Mouse (Mus musculus): ENCODE results near the gene Nudc. TPM values are rescaled to one million over a fixed set of nuclear protein-coding genes. Genes with fewer than 3 reads are reported as not detected.
A peak's percentile ranks its signal among the peaks of the same experiment; 100 is the strongest.
"Not testable (repeated sequence)": the region's sequence is repeated elsewhere in the genome, so short reads cannot be mapped to it uniquely, and the experiment has no call there.

Gene Nudc
- polyA plus RNA-seq, 1 experiment from 2014 or later: 153 TPM

- Histone ChIP-seq H3K27me3 (ENCODE audit: control insufficient read depth, insufficient read depth, low read length) (no peaks in the 10 kb centered on the region), H3K4me1 (ENCODE audit: control insufficient read depth in 2 of 2, insufficient read depth in 2 of 2, low read length in 2 of 2) (no peaks in the 10 kb centered on the region), H3K4me2 (ENCODE audit: low read length) (no peak overlapping the region), H3K9ac (ENCODE audit: low read length) (no peak overlapping the region), H3K9me3 (ENCODE audit: control insufficient read depth, low read length) (no peaks in the 10 kb centered on the region), H3K4me3 (ENCODE audit: control insufficient read depth in 1 of 2, insufficient read depth in 1 of 2, low read depth in 1 of 2, low read length in 2 of 2) (no peak overlapping the region), H3K36me3 (ENCODE audit: control insufficient read depth, insufficient read depth, low read length) (peaks cover 38% of the 10 kb centered on the region), H3K27ac (replicated peaks in 1 of 2; ENCODE audit: control insufficient read depth in 1 of 2, insufficient read depth in 1 of 2, low read depth in 2 of 2, low read length in 2 of 2) (no peak overlapping the region)
- WGBS: 64% methylated on average over 16 of the region's 16 CpGs
- ATAC-seq (ENCODE audit: insufficient number of reproducible peaks, insufficient read depth, low FRiP score, low read depth): no peak
Measured at GRCm38 (mm10) chr4:133527788-133528187, 18.0 kb downstream of the Nudc start.

GRCm38 (mm10) chr4:133521502-133521901, 24.3 kb downstream of the Nudc start:
- no peak overlapping the region for H3K27ac ChIP-seq (replicated peaks in 1 of 2; ENCODE audit: control insufficient read depth in 1 of 2, insufficient read depth in 1 of 2, low read depth in 2 of 2, low read length in 2 of 2)
- H3K36me3 ChIP-seq (ENCODE audit: control insufficient read depth, insufficient read depth, low read length): no peaks in the 10 kb centered on the region
- no peak for ATAC-seq (ENCODE audit: insufficient number of reproducible peaks, insufficient read depth, low FRiP score, low read depth)
- WGBS: 62% methylated on average over 2 of the region's 2 CpGs
- no peak overlapping the region for H3K4me3 ChIP-seq (ENCODE audit: control insufficient read depth in 1 of 2, insufficient read depth in 1 of 2, low read depth in 1 of 2, low read length in 2 of 2)
- no peaks in the 10 kb centered on the region for H3K9me3 ChIP-seq (ENCODE audit: control insufficient read depth, low read length)
- peaks cover 0 to 9% of the 10 kb centered on the region in 2 experiments; a peak in 2 of 4 replicates for H3K4me1 ChIP-seq (ENCODE audit: control insufficient read depth in 2 of 2, insufficient read depth in 2 of 2, low read length in 2 of 2)
- H3K9ac ChIP-seq (ENCODE audit: low read length): no peak overlapping the region
- no peak overlapping the region for H3K4me2 ChIP-seq (ENCODE audit: low read length)
- peaks cover 39% of the 10 kb centered on the region for H3K27me3 ChIP-seq (ENCODE audit: control insufficient read depth, insufficient read depth, low read length)

- Histone ChIP-seq H3K4me3 (ENCODE audit: control insufficient read depth in 1 of 2, insufficient read depth in 1 of 2, low read depth in 1 of 2, low read length in 2 of 2) (peak overlapping the region; percentile 45 to 48), H3K4me2 (ENCODE audit: low read length) (peak overlapping the region; percentile 81), H3K27ac (replicated peaks in 1 of 2; ENCODE audit: control insufficient read depth in 1 of 2, insufficient read depth in 1 of 2, low read depth in 2 of 2, low read length in 2 of 2) (no peak overlapping the region), H3K9ac (ENCODE audit: low read length) (peak overlapping the region; percentile 57), H3K27me3 (ENCODE audit: control insufficient read depth, insufficient read depth, low read length) (peaks cover 39% of the 10 kb centered on the region), H3K36me3 (ENCODE audit: control insufficient read depth, insufficient read depth, low read length) (no peaks in the 10 kb centered on the region), H3K4me1 (ENCODE audit: control insufficient read depth in 2 of 2, insufficient read depth in 2 of 2, low read length in 2 of 2) (peaks cover 0 to 9% of the 10 kb centered on the region in 2 experiments; a peak in 2 of 4 replicates), H3K9me3 (ENCODE audit: control insufficient read depth, low read length) (no peaks in the 10 kb centered on the region)
- ATAC-seq (ENCODE audit: insufficient number of reproducible peaks, insufficient read depth, low FRiP score, low read depth): no peak
- 6% methylated on average over 25 of the region's 25 CpGs for WGBS
Measured at GRCm38 (mm10) chr4:133519369-133519665, 26.5 kb downstream of the Nudc start.

GRCm38 (mm10) chr4:133518601-133519368, 27.0 kb downstream of the Nudc start, which contains the start of gene Kdf1:
TSS of gene Kdf1 (plus strand) at chr4:133518963.
- H3K4me3 ChIP-seq (ENCODE audit: control insufficient read depth in 1 of 2, insufficient read depth in 1 of 2, low read depth in 1 of 2, low read length in 2 of 2): peak within 1 kb of the TSS; percentile 45 to 48
- H3K9ac ChIP-seq (ENCODE audit: low read length): peak within 1 kb of the TSS; percentile 57
- H3K4me1 ChIP-seq (ENCODE audit: control insufficient read depth in 2 of 2, insufficient read depth in 2 of 2, low read length in 2 of 2): peaks cover 0 to 9% of the 10 kb centered on the region in 2 experiments; a peak in 2 of 4 replicates
- no peak for ATAC-seq (ENCODE audit: insufficient number of reproducible peaks, insufficient read depth, low FRiP score, low read depth)
- WGBS: 3% methylated on average over 62 of the region's 69 CpGs
- H3K27me3 ChIP-seq (ENCODE audit: control insufficient read depth, insufficient read depth, low read length): peaks cover 39% of the 10 kb centered on the region
- H3K36me3 ChIP-seq (ENCODE audit: control insufficient read depth, insufficient read depth, low read length): no peaks in the 10 kb centered on the region
- no peaks in the 10 kb centered on the region for H3K9me3 ChIP-seq (ENCODE audit: control insufficient read depth, low read length)
- H3K27ac ChIP-seq (replicated peaks in 1 of 2; ENCODE audit: control insufficient read depth in 1 of 2, insufficient read depth in 1 of 2, low read depth in 2 of 2, low read length in 2 of 2): no peak within 1 kb of the TSS
- H3K4me2 ChIP-seq (ENCODE audit: low read length): peak within 1 kb of the TSS; percentile 81

GRCm38 (mm10) chr4:133512972-133513371, 32.8 kb downstream of the Nudc start:
- ATAC-seq (ENCODE audit: insufficient number of reproducible peaks, insufficient read depth, low FRiP score, low read depth): no peak

GRCm38 (mm10) chr4:133512511-133512910, 33.3 kb downstream of the Nudc start:
- H3K4me1 ChIP-seq (ENCODE audit: control insufficient read depth in 2 of 2, insufficient read depth in 2 of 2, low read length in 2 of 2); H3K9me3 ChIP-seq (ENCODE audit: control insufficient read depth, low read length); H3K4me2 ChIP-seq (ENCODE audit: low read length); H3K4me3 ChIP-seq (ENCODE audit: control insufficient read depth in 1 of 2, insufficient read depth in 1 of 2, low read depth in 1 of 2, low read length in 2 of 2); H3K27me3 ChIP-seq (ENCODE audit: control insufficient read depth, insufficient read depth, low read length); ATAC-seq (ENCODE audit: insufficient number of reproducible peaks, insufficient read depth, low FRiP score, low read depth); H3K27ac ChIP-seq (replicated peaks in 1 of 2; ENCODE audit: control insufficient read depth in 1 of 2, insufficient read depth in 1 of 2, low read depth in 2 of 2, low read length in 2 of 2); H3K9ac ChIP-seq (ENCODE audit: low read length); H3K36me3 ChIP-seq (ENCODE audit: control insufficient read depth, insufficient read depth, low read length): not testable (repeated sequence)
- WGBS: 47% methylated on average over 4 of the region's 5 CpGs

More at GRCm38 (mm10) chr4:133512972-133513371, 32.8 kb downstream of the Nudc start:
- no peak overlapping the region for H3K4me2 ChIP-seq (ENCODE audit: low read length)
- H3K36me3 ChIP-seq (ENCODE audit: control insufficient read depth, insufficient read depth, low read length): no peaks in the 10 kb centered on the region
- 13% methylated on average over 8 of the region's 8 CpGs for WGBS
- H3K4me3 ChIP-seq (ENCODE audit: control insufficient read depth in 1 of 2, insufficient read depth in 1 of 2, low read depth in 1 of 2, low read length in 2 of 2): no peak overlapping the region
- H3K4me1 ChIP-seq (ENCODE audit: control insufficient read depth in 2 of 2, insufficient read depth in 2 of 2, low read length in 2 of 2): no peaks in the 10 kb centered on the region
- no peak overlapping the region for H3K27ac ChIP-seq (replicated peaks in 1 of 2; ENCODE audit: control insufficient read depth in 1 of 2, insufficient read depth in 1 of 2, low read depth in 2 of 2, low read length in 2 of 2)
- H3K9ac ChIP-seq (ENCODE audit: low read length): no peak overlapping the region
- H3K9me3 ChIP-seq (ENCODE audit: control insufficient read depth, low read length): no peaks in the 10 kb centered on the region
- peaks cover 7% of the 10 kb centered on the region for H3K27me3 ChIP-seq (ENCODE audit: control insufficient read depth, insufficient read depth, low read length)

- H3K4me1 ChIP-seq (ENCODE audit: control insufficient read depth in 2 of 2, insufficient read depth in 2 of 2, low read length in 2 of 2): no peaks in the 10 kb centered on the region
- H3K9me3 ChIP-seq (ENCODE audit: control insufficient read depth, low read length): no peaks in the 10 kb centered on the region
- ATAC-seq (ENCODE audit: insufficient number of reproducible peaks, insufficient read depth, low FRiP score, low read depth): no peak
- no peak overlapping the region for H3K27ac ChIP-seq (replicated peaks in 1 of 2; ENCODE audit: control insufficient read depth in 1 of 2, insufficient read depth in 1 of 2, low read depth in 2 of 2, low read length in 2 of 2)
- WGBS: 77% methylated on average over 5 of the region's 5 CpGs
- H3K9ac ChIP-seq (ENCODE audit: low read length): no peak overlapping the region
- H3K4me3 ChIP-seq (ENCODE audit: control insufficient read depth in 1 of 2, insufficient read depth in 1 of 2, low read depth in 1 of 2, low read length in 2 of 2): no peak overlapping the region
- peaks cover 18% of the 10 kb centered on the region for H3K27me3 ChIP-seq (ENCODE audit: control insufficient read depth, insufficient read depth, low read length)
- no peaks in the 10 kb centered on the region for H3K36me3 ChIP-seq (ENCODE audit: control insufficient read depth, insufficient read depth, low read length)
- no peak overlapping the region for H3K4me2 ChIP-seq (ENCODE audit: low read length)
Measured at GRCm38 (mm10) chr4:133511050-133511449, 34.7 kb downstream of the Nudc start.

- no peak for ATAC-seq (ENCODE audit: insufficient number of reproducible peaks, insufficient read depth, low FRiP score, low read depth)
- Histone ChIP-seq H3K4me1 (ENCODE audit: control insufficient read depth in 2 of 2, insufficient read depth in 2 of 2, low read length in 2 of 2) (no peaks in the 10 kb centered on the region), H3K4me2 (ENCODE audit: low read length) (no peak overlapping the region), H3K9ac (ENCODE audit: low read length) (no peak overlapping the region), H3K4me3 (ENCODE audit: control insufficient read depth in 1 of 2, insufficient read depth in 1 of 2, low read depth in 1 of 2, low read length in 2 of 2) (no peak overlapping the region), H3K36me3 (ENCODE audit: control insufficient read depth, insufficient read depth, low read length) (no peaks in the 10 kb centered on the region), H3K9me3 (ENCODE audit: control insufficient read depth, low read length) (no peaks in the 10 kb centered on the region), H3K27ac (replicated peaks in 1 of 2; ENCODE audit: control insufficient read depth in 1 of 2, insufficient read depth in 1 of 2, low read depth in 2 of 2, low read length in 2 of 2) (no peak overlapping the region), H3K27me3 (ENCODE audit: control insufficient read depth, insufficient read depth, low read length) (peaks cover 36% of the 10 kb centered on the region)
- 87% methylated on average over 7 of the region's 7 CpGs for WGBS
Measured at GRCm38 (mm10) chr4:133508990-133509389, 36.8 kb downstream of the Nudc start.
